Mouse (Mus musculus) heart, adult 2 months (tissue): Measurements from ENCODE around the gene Crybb3.

Experiments used
- CTCF ChIP-seq: fragments of 200-600 bp; IDR thresholded peaks from 2 replicates; pipeline ENCODE4 v1.8.1; 2022; ENCODE audit warnings: antibody characterized with exemption, mild to moderate bottlenecking, moderate library complexity
- EP300 ChIP-seq: fragments of 200-500 bp; IDR thresholded peaks from 2 replicates; pipeline ENCODE4 v1.6.1; 2011; ENCODE audit warnings: low read depth, low read length, control low read depth; ENCODE audit not compliant: insufficient read depth
- POLR2A ChIP-seq: fragments of 200-500 bp; IDR thresholded peaks from 2 replicates; pipeline ENCODE4 v1.6.1; 2011; ENCODE audit warnings: mild to moderate bottlenecking, low read depth, low read length, control low read depth; ENCODE audit not compliant: insufficient read depth

DNA sequence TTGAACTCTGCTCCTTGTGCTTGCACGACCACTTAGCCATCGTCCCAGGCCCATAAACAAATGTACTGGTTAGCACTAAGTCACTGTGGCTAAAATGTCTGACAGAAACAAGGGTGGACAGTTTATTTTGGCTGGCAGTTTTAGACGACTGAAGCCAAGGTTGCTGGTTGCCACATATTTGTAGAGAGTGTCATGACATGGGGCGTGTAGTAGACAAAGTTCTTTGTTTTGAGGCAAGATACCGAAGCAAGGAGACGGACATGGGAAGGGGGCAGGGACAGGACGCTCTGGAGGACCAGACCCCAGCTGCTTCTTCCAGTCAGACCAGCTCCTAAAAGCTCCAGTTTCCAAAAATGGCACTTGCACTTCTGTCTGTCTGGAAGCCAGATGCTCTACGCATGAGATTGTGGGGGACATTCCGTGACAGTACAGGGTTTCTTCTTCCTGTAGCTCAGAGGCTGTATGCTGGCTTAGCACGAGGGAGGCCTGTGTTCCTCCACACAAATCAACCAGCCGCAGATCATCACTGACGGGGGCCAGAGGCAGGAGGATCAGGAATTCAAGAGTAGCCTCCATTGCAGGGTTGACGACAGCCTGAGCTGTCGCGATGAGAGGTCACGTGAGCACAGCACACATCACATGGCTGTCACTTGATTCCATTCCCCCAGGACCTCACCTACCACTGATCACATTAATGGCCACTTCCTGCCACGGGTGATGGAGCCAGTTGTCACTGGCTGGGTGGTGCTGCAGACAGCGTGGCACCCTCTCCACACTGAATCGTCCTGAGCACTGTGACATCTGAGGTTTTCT, 1.2 kb upstream of the Crybb3 start:
- TF ChIP-seq CTCF (no peak), POLR2A (no peak; the same call in 1 of the 2 replicates), EP300 (no peak)
